Mouse (Mus musculus) forebrain, embryonic 15.5 days (tissue): ENCODE results near the gene Taf10. TPM values are rescaled to one million over a fixed set of nuclear protein-coding genes. Genes with fewer than 3 reads are reported as not detected.

Source experiments
- ATAC-seq: fragments of 200-750 bp; cut with Nextera tagmentation; replicated peaks from 2 replicates; pipeline ENCODE4 v1.8.0; 2017; ENCODE audit warnings: mild to moderate bottlenecking, moderate TSS enrichment, moderate library complexity
- H3K27ac ChIP-seq: fragments of 300-500 bp; sonication (generic); replicated peaks from 2 replicates; pipeline ENCODE4 v1.5.1; 2015; ENCODE audit warnings: mild to moderate bottlenecking, inconsistent platforms
- H3K27me3 ChIP-seq: fragments of 300-500 bp; sonication (generic); 2 replicates; pipeline ENCODE4 v1.6.1; 2015; ENCODE audit warnings: inconsistent platforms
- H3K36me3 ChIP-seq: fragments of 300-500 bp; sonication (generic); 2 replicates; pipeline ENCODE4 v1.6.1; 2015; ENCODE audit warnings: mild to moderate bottlenecking, inconsistent platforms
- H3K4me1 ChIP-seq: fragments of 300-500 bp; sonication (generic); 2 replicates; pipeline ENCODE4 v1.6.1; 2015; ENCODE audit warnings: inconsistent platforms
- H3K4me2 ChIP-seq: fragments of 300-500 bp; sonication (generic); replicated peaks from 2 replicates; pipeline ENCODE4 v1.6.1; 2015; ENCODE audit warnings: mild to moderate bottlenecking, inconsistent platforms
- H3K4me3 ChIP-seq: fragments of 300-500 bp; sonication (generic); 2 replicates; pipeline ENCODE4 v1.5.1; 2015; ENCODE audit warnings: mild to moderate bottlenecking, inconsistent platforms
- H3K9ac ChIP-seq: fragments of 300-500 bp; sonication (generic); replicated peaks from 2 replicates; pipeline ENCODE4 v1.6.1; 2015; ENCODE audit warnings: mild to moderate bottlenecking, inconsistent platforms
- H3K9me3 ChIP-seq: fragments of 300-500 bp; sonication (generic); 2 replicates; pipeline ENCODE4 v1.6.1; 2016; ENCODE audit warnings: inconsistent platforms
- WGBS: fragments of 180-500 bp; shearing (Covaris S2); methylation state at CpG from one replicate; pipeline ENCODE4 v1.1.7; 2015; ENCODE audit warnings: mixed read lengths; 5-methylcytosine and 5-hydroxymethylcytosine counted together
- polyA plus RNA-seq: library from polyadenylated mRNA; unstranded; fragments of >200 nt; fragmentation: Nextera tagmentation; extraction: Ambion mirVana; gene quantifications from 2 replicates; pipeline ENCODE4 v1.2.1, GENCODE M21; 2015

The Taf10 gene
- polyA plus RNA-seq, 1 experiment from 2014 or later = 114 TPM

- no peak overlapping the region for H3K27ac ChIP-seq
- H3K9ac ChIP-seq = no peak overlapping the region
- no peaks in the 10 kb centered on the region for H3K36me3 ChIP-seq
- no peaks in the 10 kb centered on the region for H3K27me3 ChIP-seq
- WGBS = 68% methylated on average over 1 of the region's 1 CpGs
- H3K4me2 ChIP-seq = no peak overlapping the region
- H3K4me3 ChIP-seq = no peak overlapping the region
- no peak for ATAC-seq
- no peaks in the 10 kb centered on the region for H3K9me3 ChIP-seq
- H3K4me1 ChIP-seq = no peaks in the 10 kb centered on the region
Observed at GRCm38 (mm10) chr7:105690875-105691274, 53.3 kb downstream of the Taf10 start.

Other genes starting within 250 kb of the Taf10 start
- gene Smpd1, start 190.0 kb downstream of the Taf10 start, polyA plus RNA-seq = 65.5 and 69.8 TPM in 2 replicates
- gene Apbb1, start 162.7 kb downstream of the Taf10 start, polyA plus RNA-seq = 249 and 255 TPM in 2 replicates
- gene Hpx, start 144.2 kb downstream of the Taf10 start, polyA plus RNA-seq = 0.11 and 0.24 TPM in 2 replicates
- gene Trim3, start 110.8 kb downstream of the Taf10 start, polyA plus RNA-seq = 69.4 and 72.3 TPM in 2 replicates
- 135 and 139 TPM in 2 replicates for gene Timm10b, start 104.3 kb downstream of the Taf10 start, polyA plus RNA-seq
- 80.6 and 85.6 TPM in 2 replicates for gene Arfip2, start 103.9 kb downstream of the Taf10 start, polyA plus RNA-seq
- 6.9 and 14.7 TPM in 2 replicates for gene Gm45799, start 103.8 kb downstream of the Taf10 start, polyA plus RNA-seq
- 0.42 and 0.86 TPM in 2 replicates for gene Dnhd1, start 93.5 kb downstream of the Taf10 start, polyA plus RNA-seq
- gene Ilk, start 7.8 kb downstream of the Taf10 start, polyA plus RNA-seq = 197 and 205 TPM in 2 replicates
- gene Rrp8, start 7.0 kb downstream of the Taf10 start, polyA plus RNA-seq = 24.4 and 25.8 TPM in 2 replicates
- 33.9 and 35.1 TPM in 2 replicates for gene Tpp1, start 7.9 kb upstream of the Taf10 start, polyA plus RNA-seq
- 20.3 and 22.0 TPM in 2 replicates for gene Dchs1, start 43.3 kb upstream of the Taf10 start, polyA plus RNA-seq
- gene Mrpl17, start 66.7 kb upstream of the Taf10 start, polyA plus RNA-seq = 191 and 194 TPM in 2 replicates
- gene Gm4070, start 209.6 kb upstream of the Taf10 start, polyA plus RNA-seq = 0.15 and 0.24 TPM in 2 replicates